Mouse (Mus musculus): ENCODE data around the gene Kif26a.

- TF ChIP-seq CTCF (IDR thresholded peaks at IDR 0.05; ENCODE audit: control insufficient read depth, insufficient read depth, insufficient replicate concordance, low read depth, low read length) (no peak), POLR2A (IDR thresholded peaks at IDR 0.05; ENCODE audit: control insufficient read depth, low read depth, low read length) (no peak)
Observed at GRCm38 (mm10) chr12:112117006-112117405, 29.0 kb upstream of the Kif26a start.

Measured in testis, adult 2 months (tissue).